Mouse (Mus musculus) limb, embryonic 12.5 days (tissue): ENCODE results near the gene Cela2a. TPM values are rescaled to one million over a fixed set of nuclear protein-coding genes. Genes with fewer than 3 reads are reported as not detected.

ENCODE experiments used
- ATAC-seq: fragments of 200-750 bp; cut with Nextera tagmentation; 2 replicates; pipeline ENCODE4 v1.8.0; 2017; ENCODE audit warnings: low read depth, moderate TSS enrichment; ENCODE audit not compliant: insufficient number of reproducible peaks, insufficient read depth, low FRiP score, low TSS enrichment
- H3K27ac ChIP-seq: fragments of 300-500 bp; sonication (generic); 2 replicates; pipeline ENCODE4 v1.5.1; 2016; ENCODE audit warnings: mild to moderate bottlenecking, moderate library complexity
- H3K27me3 ChIP-seq: fragments of 300-500 bp; sonication (generic); 2 replicates; pipeline ENCODE4 v1.6.1; 2016; ENCODE audit warnings: mild to moderate bottlenecking, moderate library complexity
- H3K36me3 ChIP-seq: fragments of 300-500 bp; sonication (generic); 2 replicates; pipeline ENCODE4 v1.6.1; 2016; ENCODE audit warnings: mild to moderate bottlenecking, moderate library complexity
- H3K4me1 ChIP-seq: fragments of 300-500 bp; sonication (generic); replicated peaks from 2 replicates; pipeline ENCODE4 v1.6.1; 2016
- H3K4me2 ChIP-seq: fragments of 300-500 bp; sonication (generic); 2 replicates; pipeline ENCODE4 v1.6.1; 2016; ENCODE audit warnings: mild to moderate bottlenecking, moderate library complexity
- H3K4me3 ChIP-seq: fragments of 300-500 bp; sonication (generic); replicated peaks from 2 replicates; pipeline ENCODE4 v1.5.1; 2016; ENCODE audit warnings: mild to moderate bottlenecking
- H3K9ac ChIP-seq: fragments of 300-500 bp; sonication (generic); replicated peaks from 2 replicates; pipeline ENCODE4 v1.6.1; 2016; ENCODE audit warnings: mild to moderate bottlenecking, moderate library complexity
- H3K9me3 ChIP-seq: fragments of 300-500 bp; sonication (generic); 2 replicates; pipeline ENCODE4 v1.6.1; 2016; ENCODE audit warnings: mild to moderate bottlenecking, moderate library complexity
- WGBS: fragments of 180-500 bp; shearing (Covaris S2); methylation state at CpG from one replicate; pipeline ENCODE4 v1.1.7; 2016; 5-methylcytosine and 5-hydroxymethylcytosine counted together
- polyA plus RNA-seq: library from polyadenylated mRNA; unstranded; fragments of >200 nt; fragmentation: Nextera tagmentation; extraction: Ambion mirVana; gene quantifications from 2 replicates; pipeline ENCODE4 v1.2.1, GENCODE M21; 2016

Gene Cela2a
- polyA plus RNA-seq, 1 experiment from 2014 or later: not detected

- Histone ChIP-seq H3K27ac (no peak overlapping the region), H3K9me3 (no peaks in the 10 kb centered on the region), H3K9ac (no peak overlapping the region), H3K4me1 (no peaks in the 10 kb centered on the region; the same call in 1 of the 2 replicates), H3K4me2 (no peak overlapping the region), H3K27me3 (no peaks in the 10 kb centered on the region), H3K4me3 (no peak overlapping the region), H3K36me3 (peaks cover 89% of the 10 kb centered on the region)
- WGBS: 95% methylated on average over 3 of the region's 3 CpGs
- no peak for ATAC-seq
These were observed 61.0 kb downstream of the Cela2a start for GRCm38 (mm10) chr4:141765008-141765407.

Other genes with a start within 250 kb of the Cela2a start
- 65.4 and 78.9 TPM in 2 replicates for gene Fblim1, start 220.1 kb downstream of the Cela2a start, polyA plus RNA-seq
- gene Tmem82, start 207.5 kb downstream of the Cela2a start, polyA plus RNA-seq: 0.80 and 0.87 TPM in 2 replicates
- gene Slc25a34, start 202.3 kb downstream of the Cela2a start, polyA plus RNA-seq: not detected in 2 replicates
- 7.4 and 8.3 TPM in 2 replicates for gene Plekhm2, start 161.3 kb downstream of the Cela2a start, polyA plus RNA-seq
- gene Rsc1a1, start 140.6 kb downstream of the Cela2a start, polyA plus RNA-seq: 1.8 TPM in 1 of 2 replicates, not detected in the other
- 31.1 and 32.2 TPM in 2 replicates for gene Ddi2, start 102.7 kb downstream of the Cela2a start, polyA plus RNA-seq
- not detected in 2 replicates for gene Agmat, start 79.5 kb downstream of the Cela2a start, polyA plus RNA-seq
- 3.4 and 4.0 TPM in 2 replicates for gene Dnajc16, start 35.2 kb downstream of the Cela2a start, polyA plus RNA-seq
- 18.7 and 22.6 TPM in 2 replicates for gene Casp9, start 32.5 kb downstream of the Cela2a start, polyA plus RNA-seq
- not detected in 2 replicates for gene Ctrc, start 20.2 kb upstream of the Cela2a start, polyA plus RNA-seq
- gene Efhd2, start 48.8 kb upstream of the Cela2a start, polyA plus RNA-seq: 48.4 and 48.7 TPM in 2 replicates
- gene Fhad1, start 188.9 kb upstream of the Cela2a start, polyA plus RNA-seq: 1.4 and 1.8 TPM in 2 replicates